Mouse (Mus musculus): ENCODE results near the gene Rlim.

DNA sequence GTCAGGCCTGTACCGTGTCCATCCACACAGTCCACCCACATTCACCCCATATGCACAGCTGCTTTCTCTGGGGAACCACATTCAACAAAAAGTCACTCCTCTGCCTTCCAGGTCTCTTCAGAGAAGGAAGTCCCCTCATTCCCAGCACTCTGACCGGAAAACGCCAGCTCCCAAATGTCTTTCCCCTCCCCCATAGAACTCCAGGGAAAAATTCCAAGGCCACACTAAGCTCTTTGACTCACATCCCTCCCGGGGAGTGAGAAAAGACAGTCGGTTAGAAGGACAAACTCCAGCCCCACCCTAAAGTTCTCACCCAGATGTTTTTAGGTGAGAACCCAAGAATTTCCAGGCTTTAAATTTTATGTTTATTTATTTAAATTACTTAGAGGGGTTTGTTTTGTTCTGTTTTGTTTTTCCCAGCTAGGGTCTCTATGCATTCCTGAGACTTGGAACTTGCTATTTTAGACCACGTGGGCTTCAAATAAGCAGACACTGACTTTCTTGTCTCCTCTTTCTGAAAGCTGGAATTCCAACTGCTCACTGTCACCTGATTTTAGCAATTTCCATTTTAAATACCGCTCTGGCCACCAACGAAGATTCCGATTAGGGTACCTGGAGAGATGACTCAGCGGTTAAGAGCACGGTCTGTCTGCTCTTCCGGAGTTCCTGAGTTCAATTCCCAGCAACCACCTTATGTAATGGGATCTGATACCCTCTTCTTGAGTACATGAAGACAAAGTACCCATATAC, 6.3 kb upstream of the Rlim start:
- TF ChIP-seq CTCF (IDR thresholded peaks at IDR 0.05) (no peak), EP300 (IDR thresholded peaks at IDR 0.05) (no peak)

Data from lung, postnatal 0 days (tissue).